In the genomic region with DNA sequence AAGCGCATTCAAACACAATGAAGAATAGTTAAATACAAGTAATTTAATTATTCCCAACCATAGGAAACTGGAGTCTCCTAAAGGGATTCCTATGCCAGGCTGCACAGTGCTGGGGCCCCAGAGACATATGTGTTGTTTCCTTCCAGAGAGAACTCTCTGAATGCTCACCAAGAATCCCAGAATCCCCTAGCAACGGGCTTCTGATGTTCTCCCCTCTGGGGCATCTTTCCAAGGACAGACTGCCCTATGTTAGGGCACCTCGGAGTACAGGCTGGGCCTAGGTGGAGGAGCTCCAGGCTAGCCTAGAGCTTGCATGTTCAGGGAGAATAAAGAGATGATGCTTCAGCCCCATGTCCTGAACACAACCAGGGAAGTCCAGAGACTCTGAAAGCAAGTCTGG, we compare ENCODE assay signal across 31 mouse cellular contexts.
"Had no signal": no experiment of that assay in that cellular context is flagged by ENCODE, and none has a peak within 500 bp of the region (broad histone marks: within the 10 kb centered on the region; RNA-seq: fewer than 3 reads in every experiment).

No protein-coding gene starts in this region.

- H3K4me1 ChIP-seq: limb, embryonic 10.5 days; liver, embryonic 13.5 days; midbrain, embryonic 12.5 days; midbrain, embryonic 13.5 days; midbrain, embryonic 15.5 days had no signal

- H3K27ac ChIP-seq: limb, embryonic 10.5 days; limb, embryonic 12.5 days; limb, embryonic 13.5 days; limb, embryonic 15.5 days; liver, embryonic 12.5 days; liver, embryonic 13.5 days; liver, embryonic 14.5 days; liver, embryonic 15.5 days; lung, embryonic 15.5 days; macrophage; midbrain, embryonic 10.5 days; midbrain, embryonic 12.5 days; midbrain, embryonic 13.5 days; midbrain, embryonic 15.5 days had no signal

- H3K4me3 ChIP-seq: limb, embryonic 10.5 days; limb, embryonic 12.5 days; limb, embryonic 13.5 days; limb, embryonic 15.5 days; liver, embryonic 12.5 days; liver, embryonic 13.5 days; liver, embryonic 15.5 days; lung, embryonic 15.5 days; megakaryocyte, embryonic 14.5 days; midbrain, embryonic 10.5 days; midbrain, embryonic 12.5 days; midbrain, embryonic 13.5 days; midbrain, embryonic 15.5 days; myocyte had no signal

- H3K4me2 ChIP-seq: limb, embryonic 12.5 days; limb, embryonic 13.5 days; limb, embryonic 15.5 days; liver, embryonic 11.5 days; liver, embryonic 12.5 days; liver, embryonic 13.5 days; liver, embryonic 15.5 days; lung, embryonic 14.5 days; lung, embryonic 15.5 days; midbrain, embryonic 11.5 days; midbrain, embryonic 12.5 days; midbrain, embryonic 13.5 days; midbrain, embryonic 15.5 days had no signal

- H3K27me3 ChIP-seq: limb, embryonic 12.5 days; limb, embryonic 15.5 days; liver, embryonic 12.5 days; liver, embryonic 13.5 days; liver, embryonic 15.5 days; lung, embryonic 15.5 days; megakaryocyte, embryonic 14.5 days; midbrain, embryonic 12.5 days; midbrain, embryonic 13.5 days; midbrain, embryonic 15.5 days had no signal

- ATAC-seq: liver, embryonic 12.5 days; liver, postnatal 0 days; lung, postnatal 0 days; midbrain, embryonic 13.5 days; midbrain, embryonic 15.5 days; midbrain, embryonic 16.5 days had no signal

- H3K9me3 ChIP-seq: limb, embryonic 10.5 days; limb, embryonic 12.5 days; limb, embryonic 13.5 days; limb, embryonic 15.5 days; liver, embryonic 12.5 days; liver, embryonic 13.5 days; liver, embryonic 15.5 days; lung, embryonic 15.5 days; midbrain, embryonic 10.5 days; midbrain, embryonic 12.5 days; midbrain, embryonic 13.5 days; midbrain, embryonic 15.5 days had no signal

- H3K9ac ChIP-seq: limb, embryonic 12.5 days; limb, embryonic 13.5 days; limb, embryonic 15.5 days; liver, embryonic 12.5 days; liver, embryonic 13.5 days; liver, embryonic 14.5 days; liver, embryonic 15.5 days; liver, postnatal 0 days; lung, embryonic 14.5 days; lung, embryonic 15.5 days; midbrain, embryonic 12.5 days; midbrain, embryonic 13.5 days; midbrain, embryonic 15.5 days had no signal

- DNase-seq: left cerebral cortex, postnatal 4 days; liver; liver, embryonic 13.5 days; liver, postnatal 0 days; lung, adult 18-20 months; lung, adult 2 months; lung, embryonic 14.5 days; lung, postnatal 10 days; lung, postnatal 14 days; lung, postnatal 36 days; lung, postnatal 4 days; midbrain, embryonic 14.5 days had no signal
